Mouse (Mus musculus) brain, embryonic 14.5 days (tissue): Measurements from ENCODE around the gene Mfsd4b4. TPM values are rescaled to one million over a fixed set of nuclear protein-coding genes. Genes with fewer than 3 reads are reported as not detected.

Source experiments
- DNase-seq: peaks from one replicate; pipeline ENCODE4 v3.0.0-alpha.2; 2011; ENCODE audit warnings: low read depth
- CTCF ChIP-seq: fragments of 200-500 bp; IDR thresholded peaks from 2 replicates; pipeline ENCODE4 v1.5.1; 2012; ENCODE audit warnings: inconsistent platforms, mild to moderate bottlenecking, moderate library complexity, borderline replicate concordance; ENCODE audit not compliant: insufficient read depth, insufficient read length; ENCODE audit errors: extremely low read depth
- POLR2A ChIP-seq: fragments of 200-500 bp; IDR thresholded peaks from 2 replicates; pipeline ENCODE4 v1.6.1; 2012; ENCODE audit warnings: mild to moderate bottlenecking, inconsistent platforms, borderline replicate concordance; ENCODE audit not compliant: poor library complexity, insufficient read depth, insufficient read length, severe bottlenecking; ENCODE audit errors: extremely low read depth
- polyA plus RNA-seq: library from polyadenylated mRNA; depleted of rRNA; stranded (reverse); fragments of >200 nt; gene quantifications from 2 replicates; pipeline ENCODE4 v1.2.3, GENCODE M21; 2012; rRNA removed

Gene Mfsd4b4
- polyA plus RNA-seq, 1 experiment: 8.6 TPM

DNA sequence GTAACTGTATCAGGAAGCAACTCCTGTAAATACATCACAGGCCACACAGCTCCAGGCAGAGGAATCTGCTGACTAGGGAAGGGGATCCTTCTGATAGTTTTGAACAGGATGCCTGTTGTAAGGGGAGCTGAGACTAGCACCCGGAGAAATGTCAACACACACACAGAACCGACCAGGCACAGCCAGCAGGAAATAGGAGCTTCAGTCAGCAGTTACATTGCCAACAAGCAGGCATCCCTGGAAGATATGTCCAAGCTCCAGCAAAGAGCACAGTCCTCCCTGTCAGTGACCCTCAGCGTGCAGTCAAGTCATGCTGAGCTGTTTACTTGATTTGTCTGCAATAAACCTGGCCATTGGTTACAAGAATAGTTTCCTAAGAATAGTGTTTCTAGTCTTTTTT is 10.4 kb downstream of the Mfsd4b4 start:
- no peak for DNase-seq
- TF ChIP-seq CTCF: no peak
- TF ChIP-seq POLR2A: no peak

- DNase-seq: no peak
- no peak for TF ChIP-seq POLR2A
- TF ChIP-seq CTCF: no peak
Observed at GRCm38 (mm10) chr10:39865509-39865908, 33.5 kb downstream of the Mfsd4b4 start.

GRCm38 (mm10) chr10:39842621-39843020 is 56.4 kb downstream of the Mfsd4b4 start:
- TF ChIP-seq POLR2A: no peak
- TF ChIP-seq CTCF: no peak
- DNase-seq: peak; percentile 8

Other genes with a start within 250 kb of the Mfsd4b4 start
- 113 and 127 TPM in 2 replicates for gene Rev3l, start 167.1 kb downstream of the Mfsd4b4 start, polyA plus RNA-seq
- not detected in 2 replicates for gene Mfsd4b2, start 27.7 kb upstream of the Mfsd4b4 start, polyA plus RNA-seq
- gene Mfsd4b3, start 60.9 kb upstream of the Mfsd4b4 start, polyA plus RNA-seq: 0.05 and 0.07 TPM in 2 replicates
- 0.05 and 0.08 TPM in 2 replicates for gene Mfsd4b5, start 87.4 kb upstream of the Mfsd4b4 start, polyA plus RNA-seq
- gene Mfsd4b1, start 126.0 kb upstream of the Mfsd4b4 start, polyA plus RNA-seq: 0.11 and 0.33 TPM in 2 replicates
- 3.0 and 7.5 TPM in 2 replicates for gene Slc16a10, start 243.0 kb upstream of the Mfsd4b4 start, polyA plus RNA-seq